Mouse (Mus musculus) ES-Bruce4 (cell line): ENCODE measurements around the gene Chmp6.

Experiments
- CTCF ChIP-seq: IDR thresholded peaks from one replicate; pipeline ENCODE4 v1.8.1; 2011; ENCODE audit warnings: low read depth, low read length
- POLR2A ChIP-seq: IDR thresholded peaks from one replicate; pipeline ENCODE4 v1.8.1; 2011; ENCODE audit warnings: low read length; ENCODE audit not compliant: insufficient read depth

DNA sequence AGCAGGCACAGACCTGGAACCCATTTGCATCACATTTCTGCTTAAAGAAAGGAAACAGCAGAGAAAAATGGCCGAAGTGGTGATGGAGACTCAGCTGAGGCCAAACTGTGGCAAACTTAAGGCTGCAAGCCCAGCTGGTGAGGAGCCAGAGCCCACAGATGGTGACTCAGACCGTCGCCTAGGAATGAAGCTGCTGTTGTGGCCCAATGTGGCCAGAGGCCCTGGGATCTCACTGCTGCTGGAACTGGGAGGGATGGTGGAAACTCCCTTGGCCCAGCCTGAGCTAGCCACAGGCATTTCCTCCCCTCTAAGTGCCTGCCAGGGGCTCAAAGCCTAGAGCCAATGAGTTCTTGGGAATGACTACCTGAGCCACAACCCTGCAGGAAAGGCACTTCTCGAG is 19.9 kb downstream of the Chmp6 start:
- no peak for TF ChIP-seq CTCF
- no peak for TF ChIP-seq POLR2A
